Mouse (Mus musculus) G1E (cell line): Measurements from ENCODE around the gene Tnr.

Experiments
- CTCF ChIP-seq: IDR thresholded peaks from 2 replicates; pipeline ENCODE4 v1.5.1; 2012; ENCODE audit warnings: low read depth, low read length, inconsistent platforms, mixed read lengths
- GATA1 ChIP-seq: IDR thresholded peaks from 2 replicates; pipeline ENCODE4 v1.6.1; 2012; ENCODE audit warnings: borderline replicate concordance, low read length, inconsistent platforms, mixed read lengths
- GATA2 ChIP-seq: IDR thresholded peaks from 2 replicates; pipeline ENCODE4 v1.6.1; 2012; ENCODE audit warnings: low read depth, low read length, inconsistent platforms, borderline replicate concordance
- POLR2AphosphoS5 ChIP-seq: IDR thresholded peaks from 2 replicates; pipeline ENCODE4 v1.6.1; 2012; ENCODE audit warnings: low read depth, low read length, inconsistent platforms; ENCODE audit not compliant: insufficient replicate concordance
- TAL1 ChIP-seq: conservative IDR thresholded peaks from 2 replicates; pipeline ENCODE4 v1.6.1; 2012; ENCODE audit warnings: low read depth, low read length, inconsistent platforms, mixed read lengths

DNA sequence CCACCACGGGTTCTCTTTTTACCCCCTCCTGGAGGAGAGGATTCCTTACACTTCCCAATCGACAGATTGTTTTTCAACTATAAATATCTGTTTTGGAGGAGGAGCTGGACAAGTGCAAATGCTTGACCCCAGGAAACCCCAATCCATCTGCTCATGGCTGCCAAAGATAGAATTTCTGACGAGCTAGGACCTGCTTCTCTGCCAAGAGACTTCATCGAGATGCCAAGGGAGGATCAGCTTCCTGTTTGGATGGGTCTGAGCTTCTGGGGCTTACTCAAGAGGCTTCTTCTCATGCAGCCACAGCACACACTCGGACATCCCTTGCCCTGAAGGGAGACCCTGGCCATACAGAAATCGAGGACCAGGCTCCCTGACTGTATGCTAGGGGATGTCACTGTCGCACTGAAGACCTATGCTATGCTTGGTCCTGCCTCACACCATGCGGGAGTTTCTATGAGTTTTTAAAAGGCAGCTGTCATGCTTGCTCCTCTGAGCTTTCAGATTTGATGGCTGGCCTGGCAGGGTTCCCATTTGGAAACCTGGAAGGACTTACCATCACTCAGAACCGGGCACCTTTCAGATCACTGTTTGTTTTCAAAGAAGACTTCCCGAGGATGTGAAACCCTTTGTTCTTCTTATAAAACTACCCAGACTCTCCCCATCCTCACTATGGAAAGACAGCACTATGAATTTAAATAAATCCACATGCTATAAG is 154.8 kb downstream of the Tnr start:
- TF ChIP-seq CTCF, result no peak
- TF ChIP-seq GATA1, result no peak
- TF ChIP-seq TAL1, result no peak
- TF ChIP-seq POLR2AphosphoS5, result no peak
- no peak for TF ChIP-seq GATA2
